Mouse (Mus musculus) CH12.LX (cell line): ENCODE measurements at regions not wholly inside any gene's neighbourhood (a gene's known extent, or its start where the extent isn't known, plus 50 kb on each side); places are given as distances from the start of the nearest gene placed in this dataset.

Source experiments
- DNase-seq: peaks from one replicate; pipeline ENCODE4 v3.0.0-alpha.2; 2013; ENCODE audit errors: extremely low read depth
- H3K27ac ChIP-seq: 2 replicates; pipeline ENCODE4 v1.5.1; 2012; ENCODE audit warnings: low read depth, mild to moderate bottlenecking, control low read depth, moderate library complexity; ENCODE audit not compliant: insufficient read depth
- H3K27me3 ChIP-seq: replicated peaks from 2 replicates; pipeline ENCODE3; 2012; ENCODE audit warnings: inconsistent platforms
- H3K36me3 ChIP-seq, 2 experiments: replicated peaks in 1 of 2; 2 replicates each; pipeline versions ENCODE3 to v1.6.1; 2012; ENCODE audit warnings: inconsistent platforms in 1 of 2, low read length in 1 of 2, mild to moderate bottlenecking in 1 of 2, mixed read lengths in 1 of 2, moderate library complexity in 1 of 2; ENCODE audit not compliant: control insufficient read depth in 1 of 2, insufficient read depth in 1 of 2
- H3K4me1 ChIP-seq, 2 experiments: 2 replicates each; pipeline ENCODE4 v1.6.1; 2012; ENCODE audit warnings: inconsistent platforms in 1 of 2, moderate library complexity in 1 of 2; ENCODE audit not compliant: insufficient read depth in 2 of 2, control insufficient read depth in 1 of 2
- H3K4me2 ChIP-seq: 2 replicates; pipeline ENCODE4 v1.6.1; 2012; ENCODE audit warnings: low read depth, mild to moderate bottlenecking, control low read depth; ENCODE audit not compliant: poor library complexity, insufficient read depth, severe bottlenecking
- H3K4me3 ChIP-seq, 3 experiments: fragments of 150-350 bp in 1 of 3; sonication (generic) in 1 of 3; replicated peaks in 1 of 3; 2 replicates each; pipeline versions ENCODE3 to v1.5.1; 2011 to 2012; ENCODE audit warnings: low read depth in 2 of 3, low read length in 2 of 3, mild to moderate bottlenecking in 2 of 3, moderate library complexity in 2 of 3, control low read depth in 1 of 3, improper control_type of control experiment in 1 of 3, inconsistent platforms in 1 of 3, mixed read lengths in 1 of 3; ENCODE audit not compliant: poor library complexity in 1 of 3
- H3K79me2 ChIP-seq: replicated peaks from 2 replicates; pipeline ENCODE4 v1.6.1; 2012; ENCODE audit warnings: mild to moderate bottlenecking, moderate library complexity; ENCODE audit not compliant: control insufficient read depth, poor library complexity, insufficient read depth, severe bottlenecking; ENCODE audit errors: extremely low read depth
- H3K9ac ChIP-seq: 2 replicates; pipeline ENCODE4 v1.6.1; 2012; ENCODE audit warnings: low read depth, mild to moderate bottlenecking, control low read depth, moderate library complexity; ENCODE audit not compliant: insufficient read depth
- H3K9me3 ChIP-seq: replicated peaks from 2 replicates; pipeline ENCODE3; 2012; ENCODE audit warnings: low read length, inconsistent platforms, mixed read lengths
- BHLHE40 ChIP-seq: IDR thresholded peaks from 2 replicates; pipeline ENCODE4 v1.6.1; 2011; ENCODE audit warnings: mild to moderate bottlenecking, low read depth, low read length, improper control_type of control experiment
- CHD1 ChIP-seq: IDR thresholded peaks from 2 replicates; pipeline ENCODE4 v1.6.1; 2012; ENCODE audit warnings: low read depth, low read length, improper control_type of control experiment, inconsistent platforms
- CTCF ChIP-seq, 2 experiments: IDR thresholded peaks in 1 of 2; conservative IDR thresholded peaks in 1 of 2; 2 replicates each; pipeline ENCODE4 v1.5.1; 2011 to 2012; ENCODE audit warnings: low read depth in 2 of 2, low read length in 2 of 2, improper control_type of control experiment in 1 of 2, inconsistent platforms in 1 of 2, mild to moderate bottlenecking in 1 of 2, moderate library complexity in 1 of 2
- E2F4 ChIP-seq: IDR thresholded peaks from 2 replicates; pipeline ENCODE4 v1.6.1; 2011; ENCODE audit warnings: low read depth, low read length, improper control_type of control experiment; ENCODE audit not compliant: insufficient replicate concordance
- EP300 ChIP-seq: IDR thresholded peaks from 2 replicates; pipeline ENCODE4 v1.6.1; 2011; ENCODE audit warnings: low read length, improper control_type of control experiment
- ETS1 ChIP-seq: conservative IDR thresholded peaks from 2 replicates; pipeline ENCODE4 v1.6.1; 2012; ENCODE audit warnings: low read depth, mild to moderate bottlenecking, inconsistent platforms, low read length, improper control_type of control experiment, moderate library complexity
- GABPA ChIP-seq: IDR thresholded peaks from 2 replicates; pipeline ENCODE4 v1.6.1; 2012; ENCODE audit warnings: low read depth, low read length, improper control_type of control experiment, inconsistent platforms; ENCODE audit not compliant: insufficient replicate concordance
- HCFC1 ChIP-seq: IDR thresholded peaks from 2 replicates; pipeline ENCODE4 v1.6.1; 2012; ENCODE audit warnings: low read depth, mild to moderate bottlenecking, inconsistent platforms, low read length, improper control_type of control experiment
- IRF4 ChIP-seq: IDR thresholded peaks from 2 replicates; pipeline ENCODE4 v1.6.1; 2014; ENCODE audit warnings: low read depth, mild to moderate bottlenecking, inconsistent platforms, low read length, improper control_type of control experiment
- JUN ChIP-seq: IDR thresholded peaks from 2 replicates; pipeline ENCODE4 v1.6.1; 2011; ENCODE audit warnings: low read depth, mild to moderate bottlenecking, low read length, improper control_type of control experiment, moderate library complexity; ENCODE audit not compliant: insufficient read depth
- JUND ChIP-seq: conservative IDR thresholded peaks from 2 replicates; pipeline ENCODE4 v1.6.1; 2011; ENCODE audit warnings: low read depth, low read length, improper control_type of control experiment
- MAFK ChIP-seq: IDR thresholded peaks from 2 replicates; pipeline ENCODE4 v1.6.1; 2011; ENCODE audit warnings: low read length, improper control_type of control experiment; ENCODE audit not compliant: insufficient replicate concordance
- MAX ChIP-seq: IDR thresholded peaks from 2 replicates; pipeline ENCODE4 v1.6.1; 2011; ENCODE audit warnings: low read length, improper control_type of control experiment
- MAZ ChIP-seq: IDR thresholded peaks from 2 replicates; pipeline ENCODE4 v1.6.1; 2012; ENCODE audit warnings: low read depth, mild to moderate bottlenecking, inconsistent platforms, low read length, improper control_type of control experiment, moderate library complexity
- MEF2A ChIP-seq: IDR thresholded peaks from 2 replicates; pipeline ENCODE4 v1.6.1; 2014; ENCODE audit warnings: low read depth, mild to moderate bottlenecking, inconsistent platforms, low read length, improper control_type of control experiment, borderline replicate concordance
- MXI1 ChIP-seq: IDR thresholded peaks from 2 replicates; pipeline ENCODE4 v1.6.1; 2011; ENCODE audit warnings: mild to moderate bottlenecking, low read depth, low read length, improper control_type of control experiment
- NELFE ChIP-seq: IDR thresholded peaks from 2 replicates; pipeline ENCODE4 v1.6.1; 2011; ENCODE audit warnings: low read depth, low read length, improper control_type of control experiment
- NRF1 ChIP-seq: IDR thresholded peaks from 2 replicates; pipeline ENCODE4 v1.6.1; 2014; ENCODE audit warnings: low read depth, mild to moderate bottlenecking, inconsistent platforms, low read length, improper control_type of control experiment, moderate library complexity
- POLR2A ChIP-seq: IDR thresholded peaks from 2 replicates; pipeline ENCODE4 v1.6.1; 2011; ENCODE audit warnings: low read depth, mild to moderate bottlenecking, improper control_type of control experiment, low read length
- POLR2AphosphoS2 ChIP-seq: IDR thresholded peaks from 2 replicates; pipeline ENCODE4 v1.6.1; 2011; ENCODE audit warnings: low read depth, low read length, improper control_type of control experiment
- RAD21 ChIP-seq: IDR thresholded peaks from 2 replicates; pipeline ENCODE4 v1.6.1; 2011; ENCODE audit warnings: low read depth, mild to moderate bottlenecking, low read length, improper control_type of control experiment, moderate library complexity
- RCOR1 ChIP-seq: conservative IDR thresholded peaks from 2 replicates; pipeline ENCODE4 v1.6.1; 2012; ENCODE audit warnings: low read depth, mild to moderate bottlenecking, inconsistent platforms, low read length, improper control_type of control experiment
- SIN3A ChIP-seq: IDR thresholded peaks from 2 replicates; pipeline ENCODE4 v1.6.1; 2012; ENCODE audit warnings: low read length, improper control_type of control experiment, inconsistent platforms
- SMC3 ChIP-seq: IDR thresholded peaks from 2 replicates; pipeline ENCODE4 v1.6.1; 2011; ENCODE audit warnings: low read depth, low read length, improper control_type of control experiment
- TBP ChIP-seq: conservative IDR thresholded peaks from 2 replicates; pipeline ENCODE4 v1.6.1; 2011; ENCODE audit warnings: low read depth, low read length, improper control_type of control experiment
- USF1 ChIP-seq: IDR thresholded peaks from 2 replicates; pipeline ENCODE4 v1.6.1; 2014; ENCODE audit warnings: low read depth, mild to moderate bottlenecking, inconsistent platforms, low read length, improper control_type of control experiment
- USF2 ChIP-seq: conservative IDR thresholded peaks from 2 replicates; pipeline ENCODE4 v1.6.1; 2011; ENCODE audit warnings: low read depth, low read length, improper control_type of control experiment
- ZKSCAN1 ChIP-seq: IDR thresholded peaks from 2 replicates; pipeline ENCODE4 v1.6.1; 2012; ENCODE audit warnings: low read depth, inconsistent platforms, low read length, improper control_type of control experiment, borderline replicate concordance
- ZMIZ1 ChIP-seq: IDR thresholded peaks from 2 replicates; pipeline ENCODE4 v1.6.1; 2012; ENCODE audit warnings: low read depth, mild to moderate bottlenecking, inconsistent platforms, low read length, improper control_type of control experiment
- ZNF384 ChIP-seq: IDR thresholded peaks from 2 replicates; pipeline ENCODE4 v1.6.1; 2012; ENCODE audit warnings: low read depth, low read length, improper control_type of control experiment, inconsistent platforms
- dilution Hi-C: fragments of 300-500 bp; cut with MboI; formaldehyde crosslinking; loops from 2 replicates; pipeline ENCODE4 v1.14.3; 2020; ENCODE audit warnings: low sequenced_read_pairs; ENCODE audit not compliant: extremely low pct_unique_long_range_greater_than_20kb, extremely low pct_ligation_motif_present
- in situ Hi-C: fragments of 300-500 bp; cut with MboI; formaldehyde crosslinking; loops from 3 replicates; pipeline ENCODE4 v1.14.3; 2019; ENCODE audit warnings: low sequenced_read_pairs, low pct_ligation_motif_present, low pct_unique_long_range_greater_than_20kb, mixed read lengths

DNA sequence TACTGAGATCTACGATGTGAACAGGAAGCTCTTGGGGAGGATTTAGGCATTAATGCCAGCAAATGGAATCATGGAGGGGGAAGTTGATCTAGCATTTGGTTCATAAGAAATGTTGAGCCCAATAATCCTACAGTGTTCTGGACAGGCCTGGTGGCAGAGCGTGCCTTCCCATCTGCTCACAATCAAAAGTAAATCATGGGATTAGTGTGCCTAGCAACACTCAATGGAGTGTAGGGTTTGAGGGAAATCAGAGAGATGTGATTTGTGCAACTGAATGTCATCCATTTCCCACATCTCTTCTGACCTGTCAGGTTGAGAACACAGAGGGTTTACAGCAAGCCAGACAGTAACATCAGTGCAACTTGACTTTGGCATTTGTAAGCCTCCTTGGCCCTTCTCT is 256.4 kb upstream of the Ano5 start:
- Histone ChIP-seq H3K9me3 (peaks cover 47% of the 10 kb centered on the region), H3K4me3 (no peak overlapping the region), H3K36me3 (no peaks in the 10 kb centered on the region)
- dilution Hi-C loops: no loop called here
- TF ChIP-seq GABPA: no peak
- TF ChIP-seq ZMIZ1: no peak
- no peak for TF ChIP-seq RCOR1
- no peak for TF ChIP-seq ZNF384
- no peak for TF ChIP-seq POLR2AphosphoS2
- no peak for TF ChIP-seq IRF4
- no peak for TF ChIP-seq CTCF (conservative IDR thresholded peaks at IDR 0.05 in 1 of 2, IDR thresholded peaks at IDR 0.05 in 1 of 2; ENCODE audit: low read depth in 2 of 2, low read length in 2 of 2)
- TF ChIP-seq MAX: no peak
- TF ChIP-seq MAZ: no peak
- no peak for TF ChIP-seq POLR2A
- TF ChIP-seq E2F4: no peak
- TF ChIP-seq BHLHE40: no peak
- no peak for TF ChIP-seq JUN
- no peak for TF ChIP-seq MAFK
- TF ChIP-seq MEF2A: no peak
- TF ChIP-seq USF1: no peak
- TF ChIP-seq SIN3A: no peak
- no peak for TF ChIP-seq EP300
- TF ChIP-seq, all 38 proteins: peak for 0
- H3K79me2 ChIP-seq: no peaks in the 10 kb centered on the region
- H3K27me3 ChIP-seq: no peaks in the 10 kb centered on the region
- in situ Hi-C loops: no loop called here
- no peak overlapping the region for H3K4me2 ChIP-seq
- H3K4me1 ChIP-seq: no peaks in the 10 kb centered on the region
- no peak overlapping the region for H3K27ac ChIP-seq
- H3K9ac ChIP-seq: no peak overlapping the region
- DNase-seq: no peak

- Histone ChIP-seq H3K4me1 (no peaks in the 10 kb centered on the region), H3K27me3 (no peaks in the 10 kb centered on the region), H3K36me3 (no peaks in the 10 kb centered on the region), H3K9ac (no peak overlapping the region), H3K9me3 (peaks cover 52% of the 10 kb centered on the region), H3K79me2 (no peaks in the 10 kb centered on the region), H3K4me2 (no peak overlapping the region), H3K27ac (no peak overlapping the region), H3K4me3 (no peak overlapping the region)
- in situ Hi-C loops: no loop called here
- TF ChIP-seq JUND (no peak), TBP (no peak), CHD1 (no peak), USF2 (no peak), MAX (no peak), ETS1 (no peak), USF1 (no peak), CTCF (conservative IDR thresholded peaks at IDR 0.05 in 1 of 2, IDR thresholded peaks at IDR 0.05 in 1 of 2; ENCODE audit: low read depth in 2 of 2, low read length in 2 of 2) (no peak), RCOR1 (no peak), HCFC1 (no peak), NRF1 (no peak), RAD21 (no peak), IRF4 (no peak), MXI1 (no peak), SMC3 (no peak), GABPA (no peak), ZKSCAN1 (no peak), NELFE (no peak), E2F4 (no peak)
- dilution Hi-C loops: no loop called here
- no peak for DNase-seq
Measured at GRCm38 (mm10) chr7:51259160-51259831, 251.5 kb upstream of the Ano5 start.
